Mouse (Mus musculus) liver, postnatal 0 days (tissue): ENCODE measurements at regions not wholly inside any gene's neighbourhood (a gene's known extent, or its start where the extent isn't known, plus 50 kb on each side); places are given as distances from the start of the nearest gene placed in this dataset.

Experiments
- ATAC-seq: fragments of 200-750 bp; cut with Nextera tagmentation; 2 replicates; pipeline ENCODE4 v1.8.0; 2017; ENCODE audit warnings: mild to moderate bottlenecking, moderate library complexity
- DNase-seq: peaks from one replicate; pipeline ENCODE4 v3.0.0-alpha.2; 2016
- H3K27ac ChIP-seq: fragments of 300-500 bp; sonication (generic); 2 replicates; pipeline ENCODE4 v1.5.1; 2014; ENCODE audit warnings: antibody characterized with exemption, moderate library complexity, mild to moderate bottlenecking, low read depth
- H3K27me3 ChIP-seq: fragments of 300-500 bp; sonication (generic); 2 replicates; pipeline ENCODE4 v1.6.1; 2014; ENCODE audit warnings: low read length, control low read depth, mixed read lengths; ENCODE audit not compliant: insufficient read depth
- H3K36me3 ChIP-seq: fragments of 300-500 bp; sonication (generic); replicated peaks from 2 replicates; pipeline ENCODE4 v1.6.1; 2014; ENCODE audit warnings: mild to moderate bottlenecking, control low read depth, low read length, moderate library complexity, mixed read lengths; ENCODE audit not compliant: insufficient read depth
- H3K4me1 ChIP-seq: fragments of 300-500 bp; sonication (generic); 2 replicates; pipeline ENCODE4 v1.6.1; 2014; ENCODE audit warnings: antibody characterized with exemption, mild to moderate bottlenecking, control low read depth; ENCODE audit not compliant: insufficient read depth
- H3K4me2 ChIP-seq: fragments of 300-500 bp; sonication (generic); 2 replicates; pipeline ENCODE4 v1.6.1; 2014; ENCODE audit warnings: low read depth, mild to moderate bottlenecking, low read length, moderate library complexity, mixed read lengths
- H3K4me3 ChIP-seq: fragments of 300-500 bp; sonication (generic); 2 replicates; pipeline ENCODE4 v1.5.1; 2014; ENCODE audit warnings: low read depth, low read length
- H3K9ac ChIP-seq: fragments of 300-500 bp; sonication (generic); replicated peaks from 2 replicates; pipeline ENCODE4 v1.6.1; 2014; ENCODE audit warnings: mild to moderate bottlenecking, moderate library complexity
- H3K9me3 ChIP-seq: fragments of 300-500 bp; sonication (generic); 2 replicates; pipeline ENCODE4 v1.6.1; 2016; ENCODE audit warnings: mild to moderate bottlenecking, control low read depth, low read length, mixed read lengths
- CTCF ChIP-seq: sonication (generic); IDR thresholded peaks from 2 replicates; pipeline ENCODE4 v1.5.1; 2016; ENCODE audit warnings: antibody characterized with exemption, low read depth
- EP300 ChIP-seq: IDR thresholded peaks from 2 replicates; pipeline ENCODE4 v1.6.1; 2016; ENCODE audit warnings: antibody characterized with exemption, low read depth, mild to moderate bottlenecking
- WGBS: fragments of 180-500 bp; shearing (Covaris S2); extraction: QIAGEN DNeasy Blood & Tissue Kit; methylation state at CpG from one replicate; pipeline ENCODE4 v1.1.7; 2014; ENCODE audit not compliant: insufficient replicate concordance; 5-methylcytosine and 5-hydroxymethylcytosine counted together

- DNase-seq (no peak), ATAC-seq (no peak)
- Histone ChIP-seq H3K9ac (no peak overlapping the region), H3K27ac (no peak overlapping the region), H3K36me3 (no peaks in the 10 kb centered on the region), H3K27me3 (no peaks in the 10 kb centered on the region), H3K4me2 (no peak overlapping the region), H3K9me3 (no peaks in the 10 kb centered on the region), H3K4me3 (no peak overlapping the region), H3K4me1 (no peaks in the 10 kb centered on the region)
- TF ChIP-seq EP300 (no peak), CTCF (no peak)
- 72% methylated on average over 3 of the region's 3 CpGs for WGBS
These were observed 355.5 kb downstream of the Anxa1 start for GRCm38 (mm10) chr19:20035223-20035622.

- H3K4me3 ChIP-seq: no peak overlapping the region
- no peak for DNase-seq
- H3K9me3 ChIP-seq: no peaks in the 10 kb centered on the region
- no peak overlapping the region for H3K4me2 ChIP-seq
- no peak for TF ChIP-seq EP300
- TF ChIP-seq CTCF: no peak
- H3K27ac ChIP-seq: no peak overlapping the region
- no peak for ATAC-seq
- no peaks in the 10 kb centered on the region for H3K36me3 ChIP-seq
- H3K4me1 ChIP-seq: no peaks in the 10 kb centered on the region
- no peaks in the 10 kb centered on the region for H3K27me3 ChIP-seq
- H3K9ac ChIP-seq: no peak overlapping the region
- WGBS: 70% methylated on average over 11 of the region's 11 CpGs
These were observed 363.0 kb downstream of the Anxa1 start for GRCm38 (mm10) chr19:20027667-20028282.

GRCm38 (mm10) chr19:20014114-20014513, 376.6 kb downstream of the Anxa1 start:
- no peak overlapping the region for H3K9ac ChIP-seq
- DNase-seq: no peak
- no peak for TF ChIP-seq EP300
- no peak for TF ChIP-seq CTCF
- no peak overlapping the region for H3K27ac ChIP-seq
- WGBS: 74% methylated on average over 4 of the region's 4 CpGs
- H3K4me2 ChIP-seq: no peak overlapping the region
- no peaks in the 10 kb centered on the region for H3K4me1 ChIP-seq
- no peaks in the 10 kb centered on the region for H3K27me3 ChIP-seq
- H3K36me3 ChIP-seq: no peaks in the 10 kb centered on the region
- ATAC-seq: no peak
- H3K4me3 ChIP-seq: no peak overlapping the region
- no peaks in the 10 kb centered on the region for H3K9me3 ChIP-seq

GRCm38 (mm10) chr19:20009801-20010441, 380.8 kb downstream of the Anxa1 start:
- H3K36me3 ChIP-seq: no peaks in the 10 kb centered on the region
- ATAC-seq (no peak), DNase-seq (no peak)
- H3K4me1 ChIP-seq: no peaks in the 10 kb centered on the region
- no peak overlapping the region for H3K9ac ChIP-seq
- H3K4me3 ChIP-seq: no peak overlapping the region
- 75% methylated on average over 12 of the region's 12 CpGs for WGBS
- H3K9me3 ChIP-seq: no peaks in the 10 kb centered on the region
- H3K27ac ChIP-seq: no peak overlapping the region
- H3K27me3 ChIP-seq: no peaks in the 10 kb centered on the region
- H3K4me2 ChIP-seq: no peak overlapping the region
- TF ChIP-seq EP300 (no peak), CTCF (no peak)

- H3K9ac ChIP-seq: no peak overlapping the region
- H3K27me3 ChIP-seq: no peaks in the 10 kb centered on the region
- H3K27ac ChIP-seq: no peak overlapping the region
- H3K9me3 ChIP-seq: no peaks in the 10 kb centered on the region; the same call in 1 of the 2 replicates
- no peak overlapping the region for H3K4me3 ChIP-seq
- no peaks in the 10 kb centered on the region for H3K4me1 ChIP-seq
- H3K36me3 ChIP-seq: no peaks in the 10 kb centered on the region
- no peak for TF ChIP-seq CTCF
- DNase-seq (no peak), ATAC-seq (no peak)
- 52% methylated on average over 4 of the region's 4 CpGs for WGBS
- no peak overlapping the region for H3K4me2 ChIP-seq
These were observed 384.7 kb downstream of the Anxa1 start for GRCm38 (mm10) chr19:20005932-20006625.

GRCm38 (mm10) chr19:19987255-19987654, 403.5 kb downstream of the Anxa1 start:
- ATAC-seq (no peak), DNase-seq (no peak)
- Histone ChIP-seq H3K27me3 (no peaks in the 10 kb centered on the region), H3K27ac (no peak overlapping the region), H3K4me3 (no peak overlapping the region), H3K9ac (no peak overlapping the region), H3K4me1 (no peaks in the 10 kb centered on the region), H3K9me3 (no peaks in the 10 kb centered on the region), H3K36me3 (no peaks in the 10 kb centered on the region), H3K4me2 (no peak overlapping the region)
- WGBS: 72% methylated on average over 1 of the region's 1 CpGs
- TF ChIP-seq CTCF: no peak
